Mouse (Mus musculus): ENCODE measurements around the gene Tbxas1.

Gene Tbxas1

GRCm38 (mm10) chr6:39051799-39052556 lies 176.8 kb downstream of the Tbxas1 start:
- no peak for DNase-seq (ENCODE audit: low spot score)

- no peak for DNase-seq (ENCODE audit: low spot score)
These were observed 177.4 kb downstream of the Tbxas1 start for GRCm38 (mm10) chr6:39052636-39053035.

- no peak for DNase-seq (ENCODE audit: low spot score)
These were observed 179.1 kb downstream of the Tbxas1 start for GRCm38 (mm10) chr6:39054206-39054864.

GRCm38 (mm10) chr6:39054878-39055508 lies 179.8 kb downstream of the Tbxas1 start:
- no peak for DNase-seq (ENCODE audit: low spot score)

DNA sequence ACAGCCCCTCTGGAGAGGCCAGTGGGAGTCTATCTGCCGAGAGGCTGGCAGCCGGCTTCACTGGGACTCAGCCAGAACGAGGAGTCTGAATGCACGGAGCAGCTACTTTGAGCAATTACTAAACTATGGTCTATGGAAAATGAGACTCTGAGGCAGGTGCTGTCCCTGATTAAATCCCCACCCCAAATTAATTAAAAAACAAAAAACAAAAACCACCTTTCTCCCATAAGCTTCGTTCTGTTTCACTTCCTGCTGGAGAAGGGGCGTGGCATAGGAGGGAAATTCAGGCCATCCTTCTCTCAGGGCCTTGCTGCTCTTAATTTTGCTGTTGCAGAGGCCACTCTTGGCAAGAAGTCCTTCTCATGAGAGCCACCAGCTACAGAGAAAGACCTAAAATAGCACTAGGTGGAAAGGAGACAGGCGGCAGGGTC lies 180.6 kb downstream of the Tbxas1 start:
- DNase-seq (ENCODE audit: low spot score): no peak

DNA sequence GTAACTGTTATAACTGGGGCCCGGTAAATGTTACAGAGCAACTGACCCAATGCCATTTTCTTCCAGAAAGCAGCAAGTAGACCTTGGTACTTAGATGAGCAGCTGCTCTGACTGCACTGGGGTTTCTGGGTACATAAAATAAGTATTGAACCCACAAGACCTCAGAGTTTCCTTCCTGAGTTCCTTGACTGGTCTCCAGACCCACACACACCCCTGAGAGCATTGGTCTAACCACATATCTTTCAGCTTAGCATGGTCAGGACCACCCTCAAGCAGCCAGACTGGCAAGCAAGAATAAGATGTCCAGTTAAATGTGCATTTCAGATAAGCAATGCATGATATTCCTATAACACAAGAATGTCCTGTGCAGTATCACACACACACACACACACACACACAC lies 182.0 kb downstream of the Tbxas1 start:
- no peak for DNase-seq (ENCODE audit: low spot score)

DNA sequence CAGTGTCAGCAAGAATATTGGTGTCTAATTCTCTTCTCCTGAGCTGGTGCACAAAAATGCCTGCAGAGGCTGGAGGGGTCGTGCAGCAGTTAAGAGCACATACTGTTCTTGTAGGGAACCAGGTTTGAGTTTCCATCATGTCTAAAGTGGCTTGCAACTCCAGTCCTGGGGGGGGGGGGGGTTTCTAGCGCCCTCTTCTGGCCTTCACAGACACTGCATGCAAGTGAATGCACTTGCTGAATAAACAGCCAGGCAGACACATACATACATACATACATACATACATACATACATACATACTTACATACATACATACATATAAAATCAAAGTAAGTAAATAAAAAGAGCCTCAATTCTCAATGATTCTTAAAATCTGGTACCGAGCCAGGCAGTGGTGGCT lies 183.2 kb downstream of the Tbxas1 start:
- no peak for DNase-seq (ENCODE audit: low spot score)

DNA sequence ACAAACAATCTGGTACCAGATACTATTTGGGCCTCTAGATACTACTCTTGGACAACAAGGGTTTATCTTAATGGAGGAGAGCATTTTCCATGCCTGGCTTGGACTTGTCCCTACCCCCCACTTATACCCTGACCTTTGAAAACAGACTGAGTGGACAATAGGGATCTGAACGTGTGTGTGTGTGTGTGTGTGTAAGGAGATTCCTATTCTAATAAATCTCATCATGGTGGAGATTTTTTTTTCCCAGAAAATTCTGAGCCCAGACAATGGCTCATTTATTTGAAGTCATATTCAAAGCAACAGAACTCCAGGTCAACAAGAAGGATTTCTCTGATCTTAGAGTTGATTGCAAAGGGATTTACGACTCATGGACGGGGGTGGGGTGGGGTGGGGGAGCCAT lies 183.7 kb downstream of the Tbxas1 start:
- no peak for DNase-seq (ENCODE audit: low spot score)

DNA sequence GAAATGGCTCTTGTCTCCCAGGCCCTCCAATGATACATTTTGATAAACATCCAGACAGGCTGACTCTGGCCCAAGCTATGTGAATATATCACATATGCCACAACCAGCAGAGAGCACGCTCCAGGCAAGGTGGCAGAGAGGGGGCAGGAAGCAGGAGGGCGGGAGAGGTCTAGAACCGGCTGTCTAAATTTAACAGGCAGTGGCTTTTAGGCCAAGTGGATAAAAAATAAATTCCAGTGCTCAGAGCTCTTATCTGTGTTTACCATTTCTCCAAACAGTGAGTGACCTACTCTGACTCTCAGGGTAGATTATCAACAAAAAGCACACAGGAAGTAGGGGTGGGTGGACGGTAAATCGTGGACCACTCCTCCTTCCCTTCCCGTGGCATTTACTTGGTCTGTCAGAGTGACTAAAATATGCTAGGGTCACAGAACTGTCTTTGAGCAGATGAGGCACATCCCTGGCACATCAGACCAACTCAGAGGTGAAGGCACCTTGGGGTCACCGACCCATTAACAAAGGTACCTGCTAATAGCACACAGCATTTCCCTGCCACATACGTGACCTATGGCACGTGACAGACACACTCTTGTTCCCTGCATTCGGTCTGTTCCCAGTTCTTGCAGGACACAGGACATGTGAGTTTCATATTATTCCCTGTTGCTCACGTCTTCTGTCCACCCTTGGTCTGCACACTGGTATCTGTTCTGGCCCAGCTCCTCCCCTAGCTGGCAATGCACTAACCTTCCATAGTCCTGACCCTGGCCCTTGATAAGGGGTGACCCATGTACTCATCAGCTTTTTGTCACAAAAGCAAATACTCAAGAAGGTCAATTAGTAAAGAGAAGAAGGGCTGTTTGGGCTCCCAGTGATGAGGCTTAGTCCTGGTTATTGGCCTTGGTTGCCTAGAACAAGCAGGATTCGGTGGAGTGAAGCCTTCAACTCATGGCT lies 184.6 kb downstream of the Tbxas1 start:
- no peak for DNase-seq (ENCODE audit: low spot score)

- DNase-seq (ENCODE audit: low spot score): no peak
These were observed 186.0 kb downstream of the Tbxas1 start for GRCm38 (mm10) chr6:39061180-39061579.

- no peak for DNase-seq (ENCODE audit: low spot score)
These were observed 188.3 kb downstream of the Tbxas1 start for GRCm38 (mm10) chr6:39063541-39063940.

DNA sequence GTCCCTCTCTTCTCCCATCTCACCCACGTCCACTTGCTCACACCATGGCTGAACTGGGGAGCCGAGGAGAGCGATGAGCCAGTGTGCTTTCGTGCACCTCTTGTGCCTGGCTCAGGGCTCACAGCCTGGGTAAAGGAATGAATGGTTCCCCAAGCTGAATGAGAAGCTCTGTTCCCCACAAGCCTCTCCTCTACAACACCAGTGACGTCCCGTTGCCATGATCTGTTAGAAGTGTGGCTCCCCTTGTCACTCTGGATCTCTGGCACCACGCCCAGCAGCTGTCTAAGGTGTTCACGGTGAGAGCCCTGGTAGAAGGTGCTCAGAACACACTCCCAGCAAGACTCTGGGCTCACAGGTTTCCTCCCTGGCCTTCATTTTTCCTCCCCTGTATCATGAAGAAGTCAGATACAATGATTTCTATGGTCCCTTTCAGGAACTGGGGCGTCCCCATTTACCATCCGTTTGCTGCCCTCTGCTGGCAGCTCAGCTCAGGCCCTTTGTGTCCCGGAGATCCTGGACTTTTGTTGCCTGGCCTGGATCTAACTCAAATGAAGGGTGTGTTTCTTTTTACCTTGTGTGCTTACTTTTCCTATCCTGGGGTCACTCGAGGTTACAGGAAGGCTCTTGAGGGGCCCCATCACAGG lies 191.9 kb downstream of the Tbxas1 start:
- DNase-seq (ENCODE audit: low spot score): peak; percentile 91

DNA sequence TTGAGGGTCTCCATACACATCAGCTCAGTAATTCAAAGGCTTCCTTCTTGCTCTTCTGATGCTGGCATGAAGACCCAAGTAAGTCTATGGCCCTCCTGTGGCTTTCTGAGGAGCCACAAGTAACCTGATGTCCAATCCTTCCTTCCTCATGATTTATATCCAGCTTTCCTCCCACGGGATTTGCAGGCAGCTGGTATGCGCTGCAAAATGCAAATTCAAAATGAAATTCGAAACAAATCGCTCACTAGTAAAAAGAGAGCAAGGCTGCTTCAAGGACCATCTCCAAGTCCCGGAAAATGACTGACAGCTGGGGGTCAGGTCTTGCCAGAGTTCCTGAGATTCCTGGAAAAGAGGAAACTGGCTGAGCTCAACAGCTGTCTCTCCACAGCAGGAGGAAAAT lies 197.5 kb downstream of the Tbxas1 start:
- no peak for DNase-seq (ENCODE audit: low spot score)

GRCm38 (mm10) chr6:39074186-39074585 lies 199.0 kb downstream of the Tbxas1 start:
- no peak for DNase-seq (ENCODE audit: low spot score)

DNA sequence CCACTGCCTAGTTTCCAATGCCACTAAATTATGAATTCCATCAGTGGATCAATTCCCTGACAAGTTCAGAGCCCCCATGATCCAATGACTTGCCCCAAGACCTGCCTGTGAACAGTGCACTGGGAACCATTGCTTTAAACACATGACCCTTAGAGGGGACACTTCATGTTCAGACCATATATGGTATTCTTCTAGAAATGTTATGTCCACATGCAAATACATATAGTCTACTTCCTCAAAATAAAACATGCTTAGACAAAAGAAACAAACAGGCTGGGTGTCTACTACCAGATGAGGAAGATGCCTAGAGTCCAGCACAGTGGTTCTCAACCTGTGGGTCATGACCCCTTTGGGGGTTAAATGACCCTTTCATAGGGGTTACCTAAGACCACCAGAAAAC lies 201.3 kb downstream of the Tbxas1 start:
- DNase-seq (ENCODE audit: low spot score): no peak

GRCm38 (mm10) chr6:39104631-39105030 lies 229.4 kb downstream of the Tbxas1 start:
- no peak for DNase-seq (ENCODE audit: low spot score)

DNA sequence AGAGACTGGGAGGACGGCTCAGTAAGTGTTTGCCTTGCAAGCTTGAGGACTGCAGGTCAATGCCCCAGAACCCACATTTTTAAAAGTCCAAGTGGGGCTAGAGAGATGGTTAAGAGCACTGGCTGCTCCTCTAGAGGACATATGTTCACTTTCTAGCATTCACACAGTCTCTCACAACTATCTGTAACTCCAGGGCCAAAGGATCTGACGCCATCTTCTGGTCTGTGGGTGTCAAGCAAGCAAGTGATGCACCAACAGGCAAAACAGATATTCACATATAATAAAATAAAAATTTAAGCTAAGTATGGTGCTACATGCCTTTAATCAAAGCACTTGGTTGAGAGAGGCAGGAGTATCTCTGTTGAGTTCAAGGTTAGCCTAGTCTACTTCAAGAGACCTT lies 231.6 kb downstream of the Tbxas1 start:
- DNase-seq (ENCODE audit: low spot score): no peak

DNA sequence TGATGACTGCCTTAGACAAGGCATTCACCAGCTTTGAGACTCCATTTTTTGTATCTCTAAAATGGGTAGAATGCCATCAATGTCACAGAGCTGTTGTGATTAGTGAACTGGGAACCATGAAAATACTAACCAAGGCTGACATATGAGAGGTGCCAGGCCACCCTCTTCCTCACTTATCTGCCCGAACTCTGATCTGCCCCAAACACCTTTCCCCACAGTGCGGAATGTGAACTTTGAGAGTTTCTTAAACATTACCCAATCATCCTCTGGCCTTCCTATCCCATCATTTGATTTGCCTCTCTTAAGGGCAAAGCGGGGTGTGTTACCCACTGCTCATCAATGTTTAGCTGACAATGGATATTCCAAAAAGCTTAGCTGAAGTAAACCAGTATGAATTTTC lies 237.5 kb downstream of the Tbxas1 start:
- no peak for DNase-seq (ENCODE audit: low spot score)

GRCm38 (mm10) chr6:39113141-39113540 lies 237.9 kb downstream of the Tbxas1 start:
- no peak for DNase-seq (ENCODE audit: low spot score)

DNA sequence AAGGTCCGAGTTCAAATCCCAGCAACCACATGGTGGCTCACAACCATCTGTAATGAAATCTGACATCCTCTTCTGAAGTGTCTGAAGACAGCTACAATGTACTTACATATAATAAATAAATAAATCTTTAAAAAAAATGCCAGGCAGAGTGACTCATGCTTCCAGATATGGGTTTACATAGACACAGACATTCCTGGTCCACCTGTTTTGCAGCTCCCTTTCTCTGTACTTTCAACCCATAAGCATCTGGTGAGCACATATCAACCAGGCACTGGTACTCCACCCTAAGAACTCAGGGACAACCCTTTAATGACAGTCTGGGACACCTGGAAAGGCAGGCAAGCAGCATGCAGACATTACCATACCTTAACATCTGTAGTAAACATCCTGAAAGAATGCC lies 240.2 kb downstream of the Tbxas1 start:
- DNase-seq (ENCODE audit: low spot score): no peak

GRCm38 (mm10) chr6:39117584-39118455 lies 242.6 kb downstream of the Tbxas1 start, which contains the start of gene Parp12:
Gene Parp12 (minus strand): TSS chr6:39118349.
- DNase-seq (ENCODE audit: low spot score): peak; percentile 84
